Mouse (Mus musculus): ENCODE measurements around the gene Krtcap2.

Krtcap2 gene

GRCm38 (mm10) chr3:89246261-89247100 lies 715 bp downstream of the Krtcap2 start, which contains the start of gene Trim46:
Trim46 (minus strand) TSS chr3:89246309.
- peak; percentile 95 for DNase-seq (ENCODE audit: low read depth, low spot score)

- DNase-seq (ENCODE audit: low read depth, low spot score) = no peak
Measured at GRCm38 (mm10) chr3:89247466-89247865, 1.7 kb downstream of the Krtcap2 start.

GRCm38 (mm10) chr3:89250435-89251040 lies 4.8 kb downstream of the Krtcap2 start:
- peak; percentile 72 for DNase-seq (ENCODE audit: low read depth, low spot score)

GRCm38 (mm10) chr3:89251365-89251895 lies 5.7 kb downstream of the Krtcap2 start:
- DNase-seq (ENCODE audit: low read depth, low spot score) = peak; percentile 81

GRCm38 (mm10) chr3:89254994-89255393 lies 9.2 kb downstream of the Krtcap2 start:
- no peak for DNase-seq (ENCODE audit: low read depth, low spot score)

GRCm38 (mm10) chr3:89256177-89256576 lies 10.4 kb downstream of the Krtcap2 start:
- DNase-seq (ENCODE audit: low read depth, low spot score) = no peak

- DNase-seq (ENCODE audit: low read depth, low spot score) = peak; percentile 67
Measured at GRCm38 (mm10) chr3:89259076-89259475, 13.3 kb downstream of the Krtcap2 start, which contains the start of gene Dpm3. Dpm3 (plus strand) TSS chr3:89259358.

GRCm38 (mm10) chr3:89260211-89260610 lies 14.4 kb downstream of the Krtcap2 start:
- no peak for DNase-seq (ENCODE audit: low read depth, low spot score)

GRCm38 (mm10) chr3:89262417-89262816 lies 16.7 kb downstream of the Krtcap2 start:
- peak; percentile 60 for DNase-seq (ENCODE audit: low read depth, low spot score)

GRCm38 (mm10) chr3:89266439-89266893 lies 20.7 kb downstream of the Krtcap2 start:
- DNase-seq (ENCODE audit: low read depth, low spot score) = peak; percentile 90

GRCm38 (mm10) chr3:89268916-89269315 lies 23.1 kb downstream of the Krtcap2 start:
- DNase-seq (ENCODE audit: low read depth, low spot score) = no peak

GRCm38 (mm10) chr3:89270051-89270755 lies 24.4 kb downstream of the Krtcap2 start, which contains the start of gene Slc50a1:
Slc50a1 (minus strand) TSS chr3:89270570.
- DNase-seq (ENCODE audit: low read depth, low spot score) = peak; percentile 52

- DNase-seq (ENCODE audit: low read depth, low spot score) = no peak
Measured at GRCm38 (mm10) chr3:89270891-89271290, 25.1 kb downstream of the Krtcap2 start.

- no peak for DNase-seq (ENCODE audit: low read depth, low spot score)
Measured at GRCm38 (mm10) chr3:89271760-89272159, 26.0 kb downstream of the Krtcap2 start.

- no peak for DNase-seq (ENCODE audit: low read depth, low spot score)
Measured at GRCm38 (mm10) chr3:89276061-89276460, 30.3 kb downstream of the Krtcap2 start.

- DNase-seq (ENCODE audit: low read depth, low spot score) = no peak
Measured at GRCm38 (mm10) chr3:89277281-89278021, 31.7 kb downstream of the Krtcap2 start.

- no peak for DNase-seq (ENCODE audit: low read depth, low spot score)
Measured at GRCm38 (mm10) chr3:89278107-89278506, 32.3 kb downstream of the Krtcap2 start.

GRCm38 (mm10) chr3:89278643-89279042 lies 32.9 kb downstream of the Krtcap2 start:
- no peak for DNase-seq (ENCODE audit: low read depth, low spot score)

- peak; percentile 90 for DNase-seq (ENCODE audit: low read depth, low spot score)
Measured at GRCm38 (mm10) chr3:89279153-89279890, 33.6 kb downstream of the Krtcap2 start.

- no peak for DNase-seq (ENCODE audit: low read depth, low spot score)
Measured at GRCm38 (mm10) chr3:89280050-89280605, 34.4 kb downstream of the Krtcap2 start.
